Mouse (Mus musculus): ENCODE data around the gene Egfl6.

GRCm38 (mm10) chrX:166497771-166498170, 87.7 kb downstream of the Egfl6 start:
- TF ChIP-seq CTCF (IDR thresholded peaks at IDR 0.05; ENCODE audit: insufficient read depth, low read length) (no peak), POLR2A (IDR thresholded peaks at IDR 0.05; ENCODE audit: borderline replicate concordance, extremely low read depth, low read depth, low read length) (no peak)
